In the genomic region with DNA sequence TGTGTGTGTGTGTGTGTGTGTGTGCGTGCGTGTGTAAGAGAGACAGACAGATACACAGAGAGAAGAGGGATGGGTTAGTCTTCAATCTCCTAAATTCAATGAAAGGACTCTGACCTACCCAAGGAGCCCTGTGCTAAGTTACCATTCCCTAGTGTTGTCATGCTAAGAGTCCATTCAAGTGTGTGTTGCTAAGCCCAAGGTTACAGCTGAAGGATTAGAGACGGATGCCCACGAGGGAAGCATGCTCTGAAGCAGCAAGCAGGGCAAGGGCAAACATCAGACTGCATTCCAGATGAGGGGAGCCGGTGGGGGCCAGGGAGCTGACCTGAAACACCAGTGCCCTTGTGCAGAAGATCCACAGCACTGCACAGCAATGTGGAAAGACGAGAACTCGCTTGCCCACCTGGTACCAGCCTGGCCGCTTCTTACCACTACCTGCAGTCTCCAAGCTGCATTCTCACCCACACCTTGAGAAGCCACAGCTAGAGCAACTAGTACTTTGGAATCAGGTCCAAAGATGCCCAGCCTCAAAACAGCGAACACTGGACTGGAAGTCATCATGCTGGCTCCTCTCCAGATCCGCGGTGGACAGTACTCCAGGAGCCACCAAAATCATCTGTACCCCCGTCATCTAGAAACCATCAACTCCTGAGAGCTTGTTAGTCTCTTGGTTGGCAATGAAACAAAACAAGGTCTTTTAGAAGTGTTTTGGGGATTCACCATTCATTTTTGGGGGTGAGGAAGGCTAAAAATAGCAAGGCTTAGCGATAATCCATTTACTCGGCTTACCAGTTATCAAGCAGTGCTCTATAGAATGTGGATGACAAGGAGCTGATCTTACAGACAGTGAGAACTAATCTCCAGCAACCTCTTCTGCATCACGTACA, we compare ENCODE assay signal across 16 mouse cellular contexts. TPM values are rescaled to one million over a fixed set of nuclear protein-coding genes. Genes with fewer than 3 reads are reported as not detected.
DNase-seq lines count a peak whose midpoint lies in the region; ATAC-seq and TF ChIP-seq lines count a peak whose summit lies in the region.
"Had no signal": no experiment of that assay in that cellular context is flagged by ENCODE, and none has a peak within 500 bp of the region (broad histone marks: within the 10 kb centered on the region; RNA-seq: fewer than 3 reads in every experiment).

No protein-coding gene starts in this region.

- no peak for TF ChIP-seq CTCF in lung, postnatal 0 days (IDR thresholded peaks at IDR 0.05)

- no peaks in the 10 kb centered on the region for H3K27me3 ChIP-seq in heart, embryonic 11.5 days (ENCODE audit: control insufficient read depth, insufficient read depth, low read length)
- H3K27me3 ChIP-seq in lung, postnatal 0 days (replicated peaks; ENCODE audit: insufficient read depth, low read length): no peaks in the 10 kb centered on the region
- H3K27me3 ChIP-seq in embryonic facial prominence, embryonic 10.5 days (replicated peaks; ENCODE audit: low read depth, poor library complexity, severe bottlenecking): peaks cover 6% of the 10 kb centered on the region; the same call in 1 of the 2 replicates
- H3K27me3 ChIP-seq: embryonic facial prominence, embryonic 13.5 days; midbrain, embryonic 12.5 days; neural tube, embryonic 12.5 days had no signal

- no peak overlapping the region for H3K9ac ChIP-seq in heart, embryonic 11.5 days (ENCODE audit: low read depth, low read length)
- no peak overlapping the region for H3K9ac ChIP-seq in lung, postnatal 0 days (replicated peaks; ENCODE audit: low read depth)
- H3K9ac ChIP-seq: embryonic facial prominence, embryonic 13.5 days; forebrain, embryonic 12.5 days; midbrain, embryonic 12.5 days; neural tube, embryonic 12.5 days had no signal

- no peak overlapping the region for H3K4me2 ChIP-seq in heart, embryonic 11.5 days
- H3K4me2 ChIP-seq in lung, postnatal 0 days (replicated peaks; ENCODE audit: low read depth, low read length): no peak overlapping the region
- H3K4me2 ChIP-seq: embryonic facial prominence, embryonic 13.5 days; forebrain, embryonic 12.5 days; midbrain, embryonic 12.5 days; neural tube, embryonic 12.5 days had no signal

- no peaks in the 10 kb centered on the region for H3K9me3 ChIP-seq in heart, embryonic 11.5 days (replicated peaks; ENCODE audit: control insufficient read depth, low read length)
- H3K9me3 ChIP-seq in lung, postnatal 0 days (ENCODE audit: low read length): no peaks in the 10 kb centered on the region
- no peaks in the 10 kb centered on the region for H3K9me3 ChIP-seq in embryonic facial prominence, embryonic 10.5 days
- H3K9me3 ChIP-seq: embryonic facial prominence, embryonic 13.5 days; forebrain, embryonic 12.5 days; G1E; midbrain, embryonic 12.5 days; neural tube, embryonic 12.5 days had no signal

- H3K27ac ChIP-seq in heart, embryonic 11.5 days (ENCODE audit: low read depth, low read length): 0 out of 2 replicates have a peak overlapping the region, but pooled peaks have one; percentile 29
- H3K27ac ChIP-seq in lung, postnatal 0 days (ENCODE audit: low read length): peak overlapping the region; percentile 54; the same call in 1 of the 2 replicates
- 0 out of 2 replicates have a peak overlapping the region, but pooled peaks have one; percentile 12 for H3K27ac ChIP-seq in embryonic facial prominence, embryonic 10.5 days (replicated peaks)
- H3K27ac ChIP-seq: embryonic facial prominence, embryonic 13.5 days; forebrain, embryonic 12.5 days; midbrain, embryonic 12.5 days; neural tube, embryonic 12.5 days had no signal

- peaks cover 19% of the 10 kb centered on the region; the same call in 1 of the 2 replicates for H3K4me1 ChIP-seq in heart, embryonic 11.5 days (ENCODE audit: control insufficient read depth, insufficient read depth, low read length)
- H3K4me1 ChIP-seq in lung, postnatal 0 days (ENCODE audit: insufficient read depth, low read depth, low read length): peaks cover 15% of the 10 kb centered on the region
- H3K4me1 ChIP-seq in embryonic facial prominence, embryonic 10.5 days: peaks cover 24% of the 10 kb centered on the region

- TF ChIP-seq EP300 in lung, postnatal 0 days (IDR thresholded peaks at IDR 0.05): no peak

- H3K36me3 ChIP-seq in heart, embryonic 11.5 days (ENCODE audit: control insufficient read depth, insufficient read depth, low read length): no peaks in the 10 kb centered on the region
- no peaks in the 10 kb centered on the region for H3K36me3 ChIP-seq in lung, postnatal 0 days (ENCODE audit: insufficient read depth, low read length)
- no peaks in the 10 kb centered on the region for H3K36me3 ChIP-seq in embryonic facial prominence, embryonic 10.5 days (replicated peaks)
- H3K36me3 ChIP-seq: forebrain, embryonic 12.5 days; midbrain, embryonic 12.5 days; neural tube, embryonic 12.5 days had no signal

- WGBS in heart, embryonic 11.5 days (ENCODE audit: insufficient replicate concordance): 79% methylated on average over 15 of the region's 15 CpGs
- WGBS in lung, postnatal 0 days: 63% methylated on average over 15 of the region's 15 CpGs
- WGBS in embryonic facial prominence, embryonic 10.5 days: 88% methylated on average over 15 of the region's 15 CpGs

- no peak for DNase-seq in heart, adult 8-10 months (ENCODE audit: low spot score)
- no peak for DNase-seq in lung, postnatal 0 days (ENCODE audit: low spot score)
- DNase-seq in lung, postnatal 25 days (ENCODE audit: low spot score): no peak
- DNase-seq in embryonic facial prominence, embryonic 10.5 days (ENCODE audit: low spot score): no peak
- peak; percentile 56 for DNase-seq in retina, postnatal 1 day
- no peak for DNase-seq in spleen, postnatal 36 days (ENCODE audit: low spot score in 2 of 2)
- DNase-seq in urinary bladder, postnatal 36 days (ENCODE audit: low spot score in 2 of 2): no peak
- DNase-seq: gastrocnemius, postnatal 25 days; heart, postnatal 36 days had no signal

- ATAC-seq in heart, embryonic 11.5 days (replicated peaks; ENCODE audit: insufficient number of reproducible peaks, low FRiP score, low TSS enrichment): no peak
- peak; percentile 66 for ATAC-seq in lung, postnatal 0 days
- ATAC-seq: intestine, embryonic 16.5 days had no signal

- no peak overlapping the region for H3K4me3 ChIP-seq in heart, embryonic 11.5 days (ENCODE audit: low read depth, low read length)
- no peak overlapping the region for H3K4me3 ChIP-seq in lung, postnatal 0 days (ENCODE audit: low read depth, low read length)
- H3K4me3 ChIP-seq in embryonic facial prominence, embryonic 10.5 days: no peak overlapping the region
- H3K4me3 ChIP-seq: embryonic facial prominence, embryonic 13.5 days; forebrain, embryonic 12.5 days; midbrain, embryonic 12.5 days; neural tube, embryonic 12.5 days had no signal

RNA-seq across cellular contexts. Expression of gene Foxo3, which starts 37.4 kb away (rescaled TPM):
- polyA plus RNA-seq in heart, embryonic 11.5 days (2014; fragmentation: Nextera tagmentation; extraction: Ambion mirVana): 5.2 and 7.3 TPM in 2 replicates
- total RNA-seq in heart, adult 8-10 months (2022): 10 to 100 TPM; 67.9 to 93.5 (median 80.4) TPM
- polyA plus RNA-seq in lung, postnatal 0 days (2015; fragmentation: Nextera tagmentation; extraction: Ambion mirVana): 15.2 and 22.9 TPM in 2 replicates
- polyA plus RNA-seq in embryonic facial prominence, embryonic 10.5 days (2016; fragmentation: Nextera tagmentation; extraction: Ambion mirVana): 2.8 and 3.3 TPM in 2 replicates
